Comparison of ENCODE assay signal across 10 mouse cellular contexts in the genomic region with DNA sequence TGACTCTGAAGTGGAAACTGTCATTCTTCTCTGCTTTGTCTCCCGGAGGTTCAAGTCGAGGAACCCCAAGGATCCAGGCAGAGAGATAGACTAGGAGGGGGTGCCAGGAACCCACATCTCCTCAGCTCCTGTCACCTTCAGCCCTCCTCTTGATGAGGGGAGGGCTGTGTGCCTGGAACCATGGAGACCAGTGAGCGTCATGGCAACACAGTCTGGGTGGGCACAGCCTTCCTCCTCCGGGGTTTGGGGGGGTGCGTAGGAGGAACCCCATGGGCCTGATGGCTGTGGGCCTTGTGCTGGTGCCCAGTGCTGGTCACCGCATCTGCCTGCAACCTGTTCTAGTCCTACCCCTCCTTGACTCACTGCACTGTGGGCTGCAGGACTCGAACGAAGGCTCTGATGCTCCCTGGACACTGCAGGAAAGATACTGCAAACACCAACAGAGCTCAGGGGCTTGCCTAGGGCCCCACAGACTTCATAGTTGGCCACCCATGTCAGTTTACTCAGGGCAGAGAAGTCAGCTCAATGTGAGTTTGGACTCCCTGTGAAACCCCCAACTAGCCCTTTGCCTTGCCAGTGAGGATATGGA. TPM values are rescaled to one million over a fixed set of nuclear protein-coding genes. Genes with fewer than 3 reads are reported as not detected.
A peak's percentile ranks its signal among the peaks of the same experiment; 100 is the strongest.
DNase-seq lines count a peak whose midpoint lies in the region; ATAC-seq and TF ChIP-seq lines count a peak whose summit lies in the region.
"Had no signal": no experiment of that assay in that cellular context is flagged by ENCODE, and none has a peak within 500 bp of the region (broad histone marks: within the 10 kb centered on the region; RNA-seq: fewer than 3 reads in every experiment).

No protein-coding gene starts in this region.

- no peak for DNase-seq in heart, postnatal 14 days
- DNase-seq in right cerebral cortex, adult 18-20 months: peak; percentile 46
- DNase-seq in right cerebral cortex, postnatal 14 days: no peak
- DNase-seq in limb, embryonic 10.5 days (ENCODE audit: low spot score): no peak
- DNase-seq in embryo, embryonic 10.5 days (ENCODE audit: low spot score): no peak
- no peak for DNase-seq in yolk sac, embryonic 10.5 days (ENCODE audit: low spot score)

- no peaks in the 10 kb centered on the region for H3K9me3 ChIP-seq in heart, embryonic 12.5 days (replicated peaks)
- no peaks in the 10 kb centered on the region for H3K9me3 ChIP-seq in limb, embryonic 10.5 days (replicated peaks)
- H3K9me3 ChIP-seq: limb, embryonic 12.5 days had no signal

- peaks cover 7% of the 10 kb centered on the region for H3K36me3 ChIP-seq in heart, embryonic 12.5 days
- H3K36me3 ChIP-seq in limb, embryonic 10.5 days: no peaks in the 10 kb centered on the region

- no peak for TF ChIP-seq CTCF in olfactory bulb, adult 2 months (IDR thresholded peaks at IDR 0.05; ENCODE audit: insufficient read depth, low read depth, low read length)

- H3K9ac ChIP-seq in heart, embryonic 12.5 days: no peak overlapping the region
- H3K9ac ChIP-seq: limb, embryonic 12.5 days had no signal

- peak; percentile 26; the same call in 1 of the 2 replicates for ATAC-seq in heart, embryonic 12.5 days (ENCODE audit: insufficient number of reproducible peaks, low FRiP score)
- ATAC-seq: Patski had no signal

- H3K27ac ChIP-seq in heart, embryonic 12.5 days (ENCODE audit: poor library complexity, severe bottlenecking): no peak overlapping the region
- 0 out of 2 replicates have a peak overlapping the region, but pooled peaks have one; percentile 14 for H3K27ac ChIP-seq in limb, embryonic 10.5 days
- peak overlapping the region; percentile 45 for H3K27ac ChIP-seq in olfactory bulb, adult 2 months (ENCODE audit: insufficient read depth, low read depth, low read length)
- H3K27ac ChIP-seq: limb, embryonic 12.5 days had no signal

- 0 out of 2 replicates have a peak overlapping the region, but pooled peaks have one; percentile 5 for H3K4me2 ChIP-seq in heart, embryonic 12.5 days
- H3K4me2 ChIP-seq: limb, embryonic 12.5 days had no signal

- intact Hi-C loops in heart, postnatal 14 days (cut with DNase I): no loop called here

- no peak for TF ChIP-seq POLR2A in olfactory bulb, adult 2 months (IDR thresholded peaks at IDR 0.05; ENCODE audit: insufficient read depth, low read depth, low read length)

- H3K27me3 ChIP-seq in heart, embryonic 12.5 days (replicated peaks): peaks cover 42% of the 10 kb centered on the region
- peaks cover 40% of the 10 kb centered on the region for H3K27me3 ChIP-seq in limb, embryonic 10.5 days (ENCODE audit: low read depth, poor library complexity, severe bottlenecking)

- WGBS in heart, embryonic 12.5 days: 40% methylated on average over 8 of the region's 8 CpGs
- WGBS in limb, embryonic 10.5 days: 43% methylated on average over 8 of the region's 8 CpGs
- 25% methylated on average over 8 of the region's 8 CpGs for WGBS in olfactory bulb, adult 2 months

- no peak overlapping the region for H3K4me3 ChIP-seq in heart, embryonic 12.5 days
- H3K4me3 ChIP-seq in limb, embryonic 10.5 days: no peak overlapping the region
- H3K4me3 ChIP-seq in olfactory bulb, adult 2 months (ENCODE audit: insufficient read depth, low read depth, low read length): no peak overlapping the region
- H3K4me3 ChIP-seq: limb, embryonic 12.5 days had no signal

- peaks cover 28% of the 10 kb centered on the region for H3K4me1 ChIP-seq in heart, embryonic 12.5 days (replicated peaks)
- H3K4me1 ChIP-seq in limb, embryonic 10.5 days: peaks cover 22% of the 10 kb centered on the region
- peaks cover 56% of the 10 kb centered on the region for H3K4me1 ChIP-seq in olfactory bulb, adult 2 months (ENCODE audit: control insufficient read depth, insufficient read depth, low read length)

RNA-seq across cellular contexts. Expression of gene Gm45837, which starts 4.9 kb away (rescaled TPM):
- polyA plus RNA-seq in heart, embryonic 12.5 days (2016; fragmentation: Nextera tagmentation; extraction: Ambion mirVana): 0.74 and 2.9 TPM in 2 replicates
- total RNA-seq in heart, postnatal 14 days (2021): not detected
- polyA plus RNA-seq in limb, embryonic 10.5 days (2016; fragmentation: Nextera tagmentation; extraction: Ambion mirVana): 0.06 TPM in 1 of 2 replicates, not detected in the other
- polyA plus RNA-seq in olfactory bulb, adult 2 months (2012; ENCODE audit: insufficient read depth, insufficient read length, low replicate concordance, missing spikeins): not detected in 2 replicates
- polyA plus RNA-seq: limb, embryonic 12.5 days had no signal

RNA-seq across cellular contexts. Expression of gene Pde2a, which starts 5.9 kb away (rescaled TPM):
- polyA plus RNA-seq in heart, embryonic 12.5 days (2016; fragmentation: Nextera tagmentation; extraction: Ambion mirVana): 3.2 and 6.2 TPM in 2 replicates
- total RNA-seq in heart, postnatal 14 days (2021): 10 to 100 TPM; 72.2 to 78.0 TPM
- polyA plus RNA-seq in limb, embryonic 10.5 days (2016; fragmentation: Nextera tagmentation; extraction: Ambion mirVana): 9.2 and 9.3 TPM in 2 replicates
- polyA plus RNA-seq in olfactory bulb, adult 2 months (2012; ENCODE audit: insufficient read depth, insufficient read length, low replicate concordance, missing spikeins): not detected in 2 replicates
